Comparison of ENCODE assay signal across 18 mouse cellular contexts in genomic region chr8:114816949-114817348, GRCm38 (mm10).
DNase-seq lines count a peak whose midpoint lies in the region; ATAC-seq and TF ChIP-seq lines count a peak whose summit lies in the region.
"Had no signal": no experiment of that assay in that cellular context is flagged by ENCODE, and none has a peak within 500 bp of the region (broad histone marks: within the 10 kb centered on the region; RNA-seq: fewer than 3 reads in every experiment).

No protein-coding gene starts in this region.

- H3K9ac ChIP-seq in hindbrain, embryonic 16.5 days (ENCODE audit: low read depth, low read length), result no peak overlapping the region
- H3K9ac ChIP-seq in midbrain, embryonic 12.5 days (replicated peaks), result no peak overlapping the region
- no peak overlapping the region for H3K9ac ChIP-seq in midbrain, postnatal 0 days (replicated peaks; ENCODE audit: low read length, poor library complexity, severe bottlenecking)
- H3K9ac ChIP-seq: forebrain, postnatal 0 days; liver, embryonic 14.5 days; midbrain, embryonic 15.5 days had no signal

- 21% methylated on average over 4 of the region's 4 CpGs for WGBS in hindbrain, embryonic 10.5 days
- 33% methylated on average over 4 of the region's 4 CpGs for WGBS in hindbrain, embryonic 16.5 days
- 12% methylated on average over 4 of the region's 4 CpGs for WGBS in midbrain, embryonic 12.5 days
- WGBS in midbrain, postnatal 0 days, result 37% methylated on average over 4 of the region's 4 CpGs
- WGBS in embryonic facial prominence, embryonic 10.5 days, result 32% methylated on average over 4 of the region's 4 CpGs

- no peaks in the 10 kb centered on the region for H3K9me3 ChIP-seq in hindbrain, embryonic 10.5 days
- no peaks in the 10 kb centered on the region for H3K9me3 ChIP-seq in hindbrain, embryonic 16.5 days (ENCODE audit: control insufficient read depth, low read length)
- H3K9me3 ChIP-seq in midbrain, embryonic 12.5 days, result no peaks in the 10 kb centered on the region
- no peaks in the 10 kb centered on the region for H3K9me3 ChIP-seq in midbrain, postnatal 0 days (ENCODE audit: low read length)
- no peaks in the 10 kb centered on the region for H3K9me3 ChIP-seq in embryonic facial prominence, embryonic 10.5 days
- H3K9me3 ChIP-seq: midbrain, embryonic 15.5 days had no signal

- H3K4me2 ChIP-seq in hindbrain, embryonic 16.5 days (ENCODE audit: low read length), result no peak overlapping the region
- no peak overlapping the region for H3K4me2 ChIP-seq in midbrain, embryonic 12.5 days (replicated peaks)
- no peak overlapping the region for H3K4me2 ChIP-seq in midbrain, postnatal 0 days (ENCODE audit: low read depth, low read length, poor library complexity, severe bottlenecking)
- H3K4me2 ChIP-seq: midbrain, embryonic 15.5 days had no signal

- no peaks in the 10 kb centered on the region for H3K27me3 ChIP-seq in hindbrain, embryonic 10.5 days (ENCODE audit: insufficient read depth, poor library complexity, severe bottlenecking)
- no peaks in the 10 kb centered on the region for H3K27me3 ChIP-seq in hindbrain, embryonic 16.5 days (replicated peaks; ENCODE audit: control insufficient read depth, insufficient read depth, low read length)
- H3K27me3 ChIP-seq in midbrain, embryonic 12.5 days, result peaks cover 3% of the 10 kb centered on the region; the same call in 1 of the 2 replicates
- no peaks in the 10 kb centered on the region for H3K27me3 ChIP-seq in midbrain, postnatal 0 days (ENCODE audit: insufficient read depth, low read length)
- H3K27me3 ChIP-seq in embryonic facial prominence, embryonic 10.5 days (replicated peaks; ENCODE audit: low read depth, poor library complexity, severe bottlenecking), result 0 out of 2 replicates have a peak, but pooled peaks cover 4% of the 10 kb centered on the region
- H3K27me3 ChIP-seq: midbrain, embryonic 15.5 days had no signal

- no peak overlapping the region for H3K4me3 ChIP-seq in hindbrain, embryonic 10.5 days
- no peak overlapping the region for H3K4me3 ChIP-seq in hindbrain, embryonic 16.5 days (ENCODE audit: low read length)
- no peak overlapping the region for H3K4me3 ChIP-seq in midbrain, embryonic 12.5 days
- no peak overlapping the region for H3K4me3 ChIP-seq in midbrain, postnatal 0 days (ENCODE audit: low read depth, low read length)
- H3K4me3 ChIP-seq in embryonic facial prominence, embryonic 10.5 days, result no peak overlapping the region
- H3K4me3 ChIP-seq: midbrain, embryonic 15.5 days had no signal

- H3K27ac ChIP-seq in hindbrain, embryonic 10.5 days, result peak overlapping the region; percentile 72
- no peak overlapping the region for H3K27ac ChIP-seq in hindbrain, embryonic 16.5 days (ENCODE audit: low read depth, low read length)
- H3K27ac ChIP-seq in midbrain, embryonic 12.5 days (replicated peaks), result no peak overlapping the region
- H3K27ac ChIP-seq in midbrain, postnatal 0 days (ENCODE audit: low read depth, low read length), result no peak overlapping the region
- peak overlapping the region; percentile 60 for H3K27ac ChIP-seq in embryonic facial prominence, embryonic 10.5 days (replicated peaks)
- H3K27ac ChIP-seq: liver, embryonic 14.5 days; midbrain, embryonic 15.5 days had no signal

- peak; percentile 29 for DNase-seq in hindbrain, embryonic 10.5 days (ENCODE audit: low spot score)
- DNase-seq in midbrain, postnatal 0 days (ENCODE audit: low spot score), result no peak
- DNase-seq in T-cell, adult 2 months (ENCODE audit: low spot score), result peak; percentile 39
- peak; percentile 29 for DNase-seq in embryonic facial prominence, embryonic 10.5 days (ENCODE audit: low spot score)
- DNase-seq in natural killer cell, adult 2 months (ENCODE audit: low spot score in 2 of 2), result no peak
- DNase-seq in thymus, postnatal 14 days, result no peak
- DNase-seq: adrenal gland, adult 2 months; cerebellum, adult 9-10 months; forebrain, postnatal 0 days; gastrocnemius, postnatal 10 days; kidney, postnatal 14 days; layer of hippocampus, postnatal 36 days; left cerebral cortex, postnatal 4 days; right cerebral cortex, postnatal 25 days had no signal

- H3K36me3 ChIP-seq in hindbrain, embryonic 10.5 days, result no peaks in the 10 kb centered on the region
- no peaks in the 10 kb centered on the region for H3K36me3 ChIP-seq in hindbrain, embryonic 16.5 days (ENCODE audit: control insufficient read depth, insufficient read depth, low read length)
- H3K36me3 ChIP-seq in midbrain, embryonic 12.5 days, result no peaks in the 10 kb centered on the region
- no peaks in the 10 kb centered on the region for H3K36me3 ChIP-seq in midbrain, postnatal 0 days (ENCODE audit: insufficient read depth, low read length)
- H3K36me3 ChIP-seq in embryonic facial prominence, embryonic 10.5 days (replicated peaks), result no peaks in the 10 kb centered on the region
- H3K36me3 ChIP-seq: midbrain, embryonic 15.5 days had no signal

- H3K4me1 ChIP-seq in hindbrain, embryonic 10.5 days (replicated peaks), result peaks cover 18% of the 10 kb centered on the region
- no peaks in the 10 kb centered on the region for H3K4me1 ChIP-seq in hindbrain, embryonic 16.5 days (ENCODE audit: control insufficient read depth, insufficient read depth, low read depth, low read length)
- H3K4me1 ChIP-seq in midbrain, embryonic 12.5 days, result peaks cover 12% of the 10 kb centered on the region
- no peaks in the 10 kb centered on the region for H3K4me1 ChIP-seq in midbrain, postnatal 0 days (ENCODE audit: insufficient read depth, low read length)
- peaks cover 17% of the 10 kb centered on the region for H3K4me1 ChIP-seq in embryonic facial prominence, embryonic 10.5 days
- H3K4me1 ChIP-seq: midbrain, embryonic 15.5 days had no signal

- ATAC-seq in hindbrain, embryonic 16.5 days, result no peak
- peak; percentile 41; the same call in 1 of the 2 replicates for ATAC-seq in midbrain, embryonic 12.5 days (ENCODE audit: low FRiP score, low read depth)
- no peak for ATAC-seq in midbrain, postnatal 0 days (ENCODE audit: low FRiP score)
- ATAC-seq: midbrain, embryonic 15.5 days had no signal

- TF ChIP-seq CTCF in midbrain, postnatal 0 days (IDR thresholded peaks at IDR 0.05), result no peak

Comparison
In these comparisons a context has a peak if more than half of its experiments do, and no peak if none do; other contexts are left out.
1. H3K27ac ChIP-seq: peak in hindbrain, embryonic 10.5 days (single experiment) and embryonic facial prominence, embryonic 10.5 days (single experiment); none in hindbrain, embryonic 16.5 days (single experiment), midbrain, embryonic 12.5 days (single experiment) and midbrain, postnatal 0 days (single experiment).
2. DNase-seq: peak in hindbrain, embryonic 10.5 days (single experiment), T-cell, adult 2 months (single experiment) and embryonic facial prominence, embryonic 10.5 days (single experiment); none in midbrain, postnatal 0 days (single experiment), natural killer cell, adult 2 months (0 of 2) and thymus, postnatal 14 days (single experiment).